Mouse (Mus musculus) thymus, adult 2 months (tissue): ENCODE measurements around the gene Bsn.

Experiments
- CTCF ChIP-seq: fragments of 200-500 bp; IDR thresholded peaks from 2 replicates; pipeline ENCODE4 v1.5.1; 2012; ENCODE audit warnings: mild to moderate bottlenecking, control low read depth, low read length, moderate library complexity, borderline replicate concordance; ENCODE audit not compliant: control insufficient read depth, poor library complexity, insufficient read depth; ENCODE audit errors: extremely low read depth
- POLR2A ChIP-seq: fragments of 200-500 bp; IDR thresholded peaks from 2 replicates; pipeline ENCODE4 v1.6.1; 2012; ENCODE audit warnings: mild to moderate bottlenecking, low read length, control low read depth, moderate library complexity; ENCODE audit not compliant: control insufficient read depth, poor library complexity, insufficient read depth; ENCODE audit errors: extremely low read depth

- TF ChIP-seq POLR2A (no peak), CTCF (no peak)
Measured at GRCm38 (mm10) chr9:108048566-108048955, 141.6 kb downstream of the Bsn start.
